Mouse (Mus musculus): Measurements from ENCODE around the gene Mylk. TPM values are rescaled to one million over a fixed set of nuclear protein-coding genes. Genes with fewer than 3 reads are reported as not detected.
"Not testable (repeated sequence)": the region's sequence is repeated elsewhere in the genome, so short reads cannot be mapped to it uniquely, and the experiment has no call there.

Gene Mylk
- polyA plus RNA-seq (2015; fragmentation: Nextera tagmentation; extraction: Ambion mirVana), result 4.3 and 4.6 TPM in 2 replicates

- Histone ChIP-seq H3K4me3 (peak within 1 kb of the TSS; percentile 53), H3K9me3 (no peaks in the 10 kb centered on the region), H3K27me3 (peaks cover 11% of the 10 kb centered on the region; the same call in 1 of the 2 replicates), H3K27ac (replicated peaks) (0 out of 2 replicates have a peak within 1 kb of the TSS, but pooled peaks have one; percentile 15), H3K4me1 (peaks cover 17% of the 10 kb centered on the region), H3K36me3 (no peaks in the 10 kb centered on the region), H3K9ac (replicated peaks) (peak within 1 kb of the TSS; percentile 49), H3K4me2 (replicated peaks) (peak within 1 kb of the TSS; percentile 96)
- peak; percentile 93 for ATAC-seq (replicated peaks)
- under 1% methylated on average over 48 of the region's 48 CpGs for WGBS
Observed at GRCm38 (mm10) chr16:34745065-34745585, at the start of gene Mylk. Mylk (plus strand) TSS chr16:34745210.

GRCm38 (mm10) chr16:34698721-34699120 is 46.3 kb upstream of the Mylk start:
- H3K4me1 ChIP-seq; H3K4me2 ChIP-seq (replicated peaks); H3K27me3 ChIP-seq; H3K9me3 ChIP-seq; H3K4me3 ChIP-seq; H3K27ac ChIP-seq (replicated peaks); ATAC-seq (replicated peaks); H3K9ac ChIP-seq (replicated peaks): not testable (repeated sequence)
- 74% methylated on average over 3 of the region's 3 CpGs for WGBS
- H3K36me3 ChIP-seq, result peaks cover 10% of the 10 kb centered on the region; the same call in 1 of the 2 replicates

- H3K9ac ChIP-seq (replicated peaks), result no peak overlapping the region
- WGBS, result 18% methylated on average over 7 of the region's 7 CpGs
- ATAC-seq (replicated peaks), result peak; percentile 84
- peaks cover 15% of the 10 kb centered on the region; the same call in 1 of the 2 replicates for H3K36me3 ChIP-seq
- no peak overlapping the region for H3K4me2 ChIP-seq (replicated peaks)
- H3K27me3 ChIP-seq, result no peaks in the 10 kb centered on the region
- no peaks in the 10 kb centered on the region for H3K9me3 ChIP-seq
- H3K4me3 ChIP-seq, result no peak overlapping the region
- 0 out of 2 replicates have a peak, but pooled peaks cover 6% of the 10 kb centered on the region for H3K4me1 ChIP-seq
- H3K27ac ChIP-seq (replicated peaks), result no peak overlapping the region
Observed at GRCm38 (mm10) chr16:34700165-34700827, 44.7 kb upstream of the Mylk start.

GRCm38 (mm10) chr16:34700828-34701216 is 44.2 kb upstream of the Mylk start:
- Histone ChIP-seq H3K4me3 (no peak overlapping the region), H3K36me3 (peaks cover 18% of the 10 kb centered on the region; the same call in 1 of the 2 replicates), H3K4me2 (replicated peaks) (no peak overlapping the region), H3K27me3 (no peaks in the 10 kb centered on the region), H3K4me1 (0 out of 2 replicates have a peak, but pooled peaks cover 6% of the 10 kb centered on the region), H3K9ac (replicated peaks) (no peak overlapping the region), H3K9me3 (no peaks in the 10 kb centered on the region), H3K27ac (replicated peaks) (no peak overlapping the region)
- ATAC-seq (replicated peaks), result no peak
- WGBS, result 84% methylated on average over 6 of the region's 6 CpGs

- Histone ChIP-seq H3K4me3 (no peak overlapping the region), H3K4me1 (no peaks in the 10 kb centered on the region), H3K27ac (replicated peaks) (no peak overlapping the region), H3K9me3 (no peaks in the 10 kb centered on the region), H3K36me3 (peaks cover 28% of the 10 kb centered on the region; the same call in 1 of the 2 replicates), H3K4me2 (replicated peaks) (no peak overlapping the region), H3K27me3 (no peaks in the 10 kb centered on the region), H3K9ac (replicated peaks) (no peak overlapping the region)
- 91% methylated on average over 2 of the region's 2 CpGs for WGBS
- ATAC-seq (replicated peaks), result no peak
Observed at GRCm38 (mm10) chr16:34706019-34706418, 39.0 kb upstream of the Mylk start.

- Histone ChIP-seq H3K9ac (replicated peaks) (no peak overlapping the region), H3K36me3 (peaks cover 28% of the 10 kb centered on the region; the same call in 1 of the 2 replicates), H3K27ac (replicated peaks) (0 out of 2 replicates have a peak overlapping the region, but pooled peaks have one; percentile 8), H3K4me2 (replicated peaks) (no peak overlapping the region), H3K9me3 (no peaks in the 10 kb centered on the region), H3K4me3 (no peak overlapping the region), H3K4me1 (no peaks in the 10 kb centered on the region), H3K27me3 (no peaks in the 10 kb centered on the region)
- ATAC-seq (replicated peaks), result no peak
- WGBS, result 81% methylated on average over 7 of the region's 7 CpGs
Observed at GRCm38 (mm10) chr16:34706487-34706946, 38.5 kb upstream of the Mylk start.

- 81% methylated on average over 3 of the region's 3 CpGs for WGBS
- H3K4me3 ChIP-seq, result no peak overlapping the region
- ATAC-seq (replicated peaks), result no peak
Observed at GRCm38 (mm10) chr16:34711481-34711880, 33.5 kb upstream of the Mylk start.

GRCm38 (mm10) chr16:34725156-34725555 is 19.9 kb upstream of the Mylk start:
- 94% methylated on average over 3 of the region's 3 CpGs for WGBS
- peaks cover 13% of the 10 kb centered on the region for H3K36me3 ChIP-seq

More at GRCm38 (mm10) chr16:34711481-34711880, 33.5 kb upstream of the Mylk start:
- H3K36me3 ChIP-seq, result peaks cover 14% of the 10 kb centered on the region; the same call in 1 of the 2 replicates
- H3K9me3 ChIP-seq, result no peaks in the 10 kb centered on the region
- H3K27ac ChIP-seq (replicated peaks), result no peak overlapping the region
- no peak overlapping the region for H3K4me2 ChIP-seq (replicated peaks)
- no peaks in the 10 kb centered on the region for H3K27me3 ChIP-seq
- no peaks in the 10 kb centered on the region for H3K4me1 ChIP-seq
- H3K9ac ChIP-seq (replicated peaks), result no peak overlapping the region

GRCm38 (mm10) chr16:34728610-34729009 is 16.4 kb upstream of the Mylk start:
- H3K27me3 ChIP-seq; H3K27ac ChIP-seq (replicated peaks); H3K4me1 ChIP-seq; ATAC-seq (replicated peaks); H3K9ac ChIP-seq (replicated peaks); H3K9me3 ChIP-seq; H3K4me2 ChIP-seq (replicated peaks); H3K36me3 ChIP-seq; H3K4me3 ChIP-seq: not testable (repeated sequence)

More at GRCm38 (mm10) chr16:34725156-34725555, 19.9 kb upstream of the Mylk start:
- no peak overlapping the region for H3K9ac ChIP-seq (replicated peaks)
- ATAC-seq (replicated peaks), result no peak
- H3K4me3 ChIP-seq, result no peak overlapping the region
- H3K27ac ChIP-seq (replicated peaks), result no peak overlapping the region
- no peak overlapping the region for H3K4me2 ChIP-seq (replicated peaks)
- H3K27me3 ChIP-seq, result no peaks in the 10 kb centered on the region
- no peaks in the 10 kb centered on the region for H3K4me1 ChIP-seq
- 0 out of 2 replicates have a peak, but pooled peaks cover 3% of the 10 kb centered on the region for H3K9me3 ChIP-seq

GRCm38 (mm10) chr16:34729371-34729770 is 15.6 kb upstream of the Mylk start:
- no peak for ATAC-seq (replicated peaks)

GRCm38 (mm10) chr16:34738656-34739233 is 6.3 kb upstream of the Mylk start:
- Histone ChIP-seq H3K36me3 (no peaks in the 10 kb centered on the region), H3K4me1 (no peaks in the 10 kb centered on the region), H3K9ac (replicated peaks) (no peak overlapping the region), H3K27ac (replicated peaks) (no peak overlapping the region), H3K9me3 (no peaks in the 10 kb centered on the region), H3K4me3 (no peak overlapping the region), H3K27me3 (no peaks in the 10 kb centered on the region), H3K4me2 (replicated peaks) (no peak overlapping the region)
- 96% methylated on average over 4 of the region's 4 CpGs for WGBS
- ATAC-seq (replicated peaks), result no peak

More at GRCm38 (mm10) chr16:34729371-34729770, 15.6 kb upstream of the Mylk start:
- H3K4me1 ChIP-seq, result no peaks in the 10 kb centered on the region
- H3K9me3 ChIP-seq, result 0 out of 2 replicates have a peak, but pooled peaks cover 3% of the 10 kb centered on the region
- H3K4me2 ChIP-seq (replicated peaks), result no peak overlapping the region
- H3K9ac ChIP-seq (replicated peaks), result no peak overlapping the region
- H3K27ac ChIP-seq (replicated peaks), result no peak overlapping the region
- WGBS, result 85% methylated on average over 1 of the region's 1 CpGs
- H3K27me3 ChIP-seq, result no peaks in the 10 kb centered on the region
- H3K4me3 ChIP-seq, result no peak overlapping the region
- peaks cover 3% of the 10 kb centered on the region; the same call in 1 of the 2 replicates for H3K36me3 ChIP-seq

GRCm38 (mm10) chr16:34742930-34743329 is 2.1 kb upstream of the Mylk start:
- Histone ChIP-seq H3K9ac (replicated peaks) (no peak overlapping the region), H3K4me1 (peaks cover 11% of the 10 kb centered on the region), H3K27me3 (peaks cover 11% of the 10 kb centered on the region; the same call in 1 of the 2 replicates), H3K4me3 (no peak overlapping the region), H3K27ac (replicated peaks) (no peak overlapping the region), H3K36me3 (no peaks in the 10 kb centered on the region), H3K9me3 (no peaks in the 10 kb centered on the region), H3K4me2 (replicated peaks) (no peak overlapping the region)
- ATAC-seq (replicated peaks), result no peak
- 49% methylated on average over 2 of the region's 2 CpGs for WGBS
